Mouse (Mus musculus) layer of hippocampus, postnatal 14 days (tissue): Measurements from ENCODE around the gene Nrxn3. TPM values are rescaled to one million over a fixed set of nuclear protein-coding genes. Genes with fewer than 3 reads are reported as not detected.

Source experiments
- DNase-seq, 2 experiments: peaks; one replicate each; pipeline ENCODE4 v3.0.0; 2021 to 2022; ENCODE audit warnings: low spot score in 2 of 2, mixed read lengths in 1 of 2
- total RNA-seq, 2 experiments: library from RNA; stranded (reverse); gene quantifications; 2 replicates each; pipeline ENCODE4 v1.2.3; 2021

Nrxn3 gene
- total RNA-seq, 2 experiments from 2014 or later = 178 to 192 TPM

DNA sequence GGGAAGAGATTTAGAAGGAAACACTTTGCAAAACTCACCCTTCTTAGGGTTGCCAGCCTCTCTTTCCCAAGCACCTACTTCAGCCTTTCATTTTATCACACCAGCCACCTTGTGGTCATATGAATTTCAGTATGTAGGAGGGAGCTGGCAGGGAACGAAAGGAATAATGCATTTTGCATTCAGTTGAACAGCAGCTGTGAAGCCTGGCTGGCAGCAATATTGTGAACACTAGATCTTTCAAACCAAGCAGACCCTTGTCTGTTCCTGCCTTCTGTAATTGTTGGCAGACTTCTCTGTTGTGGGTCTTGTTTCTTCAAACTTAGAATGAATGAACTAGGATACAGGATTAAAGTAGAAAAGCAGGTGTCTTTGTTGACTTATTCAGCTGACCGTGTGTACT, 946.2 kb downstream of the Nrxn3 start:
- DNase-seq = peak; percentile 23 to 47

DNA sequence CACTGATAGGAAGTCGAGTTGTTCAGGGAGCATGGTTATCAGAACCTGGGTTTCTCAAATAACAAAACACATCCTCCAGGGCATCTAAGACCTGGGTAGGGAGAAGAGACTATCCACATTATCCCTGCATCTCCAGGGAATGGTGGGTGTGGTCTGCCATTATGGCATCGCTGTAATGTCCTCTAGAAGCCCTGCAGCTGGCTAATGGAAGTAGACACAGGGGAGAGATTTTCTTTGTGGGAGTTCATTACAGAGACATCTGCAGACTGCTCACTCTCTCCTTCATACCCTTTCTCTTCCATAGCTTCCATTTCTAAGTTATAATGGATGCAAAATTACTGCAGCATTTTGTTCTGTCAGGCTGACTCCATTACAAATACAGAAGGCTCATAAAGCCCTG, 950.1 kb downstream of the Nrxn3 start:
- DNase-seq = no peak

DNA sequence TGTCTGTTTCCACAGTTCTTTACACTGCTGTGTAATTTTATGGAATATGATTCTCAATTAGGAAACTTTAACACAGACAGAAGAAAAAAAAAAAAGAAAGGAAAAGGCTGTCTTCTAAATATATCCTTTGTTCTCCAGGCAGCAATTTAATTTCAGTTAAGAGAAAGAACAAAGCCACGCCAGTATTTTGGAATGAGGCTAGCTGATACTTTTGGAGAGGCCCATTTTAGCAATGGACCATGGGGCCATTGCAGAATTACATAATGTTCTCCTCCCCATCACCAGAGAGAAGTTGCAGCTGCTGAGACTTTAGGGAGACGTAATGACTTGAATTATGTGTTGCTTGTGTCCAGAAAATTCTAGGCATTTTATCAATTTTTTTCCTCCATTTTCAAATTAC, 963.0 kb downstream of the Nrxn3 start:
- DNase-seq = no peak

DNA sequence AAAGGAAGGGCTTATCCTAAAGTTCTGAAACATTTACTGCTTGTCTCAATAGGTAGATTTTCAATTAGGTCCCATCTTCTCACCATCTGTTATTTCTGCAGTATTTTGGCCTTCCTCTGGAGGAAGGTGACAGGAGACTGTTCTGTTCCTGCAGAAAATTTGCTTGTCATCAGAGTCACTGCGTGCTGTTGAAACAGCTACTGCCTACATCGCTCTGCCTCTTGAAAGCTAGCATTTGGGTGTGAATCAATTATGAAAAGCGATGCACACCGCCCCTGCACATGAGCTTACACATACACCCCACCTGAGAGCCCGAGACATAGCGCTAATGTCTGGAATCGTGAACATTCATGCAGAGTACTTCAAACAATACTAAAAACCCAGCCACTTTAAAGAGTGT, 966.4 kb downstream of the Nrxn3 start:
- peak; percentile 5 to 8 for DNase-seq

DNA sequence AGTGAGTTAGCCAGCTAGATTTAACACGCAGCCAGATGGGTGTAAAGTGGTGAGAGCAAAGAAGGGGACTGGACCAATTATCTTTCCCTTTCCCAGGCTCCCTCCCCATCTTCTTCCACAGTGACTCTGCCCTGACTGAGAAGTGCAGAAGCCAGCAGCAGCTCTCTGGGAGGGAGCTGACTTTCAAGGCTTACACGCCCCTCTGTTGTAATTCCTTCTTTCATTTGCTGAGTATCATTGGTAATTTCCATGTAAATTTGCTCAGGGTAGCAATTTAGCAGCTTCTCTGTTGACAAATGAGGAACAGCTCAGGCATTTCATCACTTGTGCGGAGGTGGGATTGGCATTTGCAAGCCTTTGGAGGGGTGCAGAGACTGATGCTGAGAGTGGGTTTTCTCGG, 976.8 kb downstream of the Nrxn3 start:
- peak; percentile 26 to 61 for DNase-seq

DNA sequence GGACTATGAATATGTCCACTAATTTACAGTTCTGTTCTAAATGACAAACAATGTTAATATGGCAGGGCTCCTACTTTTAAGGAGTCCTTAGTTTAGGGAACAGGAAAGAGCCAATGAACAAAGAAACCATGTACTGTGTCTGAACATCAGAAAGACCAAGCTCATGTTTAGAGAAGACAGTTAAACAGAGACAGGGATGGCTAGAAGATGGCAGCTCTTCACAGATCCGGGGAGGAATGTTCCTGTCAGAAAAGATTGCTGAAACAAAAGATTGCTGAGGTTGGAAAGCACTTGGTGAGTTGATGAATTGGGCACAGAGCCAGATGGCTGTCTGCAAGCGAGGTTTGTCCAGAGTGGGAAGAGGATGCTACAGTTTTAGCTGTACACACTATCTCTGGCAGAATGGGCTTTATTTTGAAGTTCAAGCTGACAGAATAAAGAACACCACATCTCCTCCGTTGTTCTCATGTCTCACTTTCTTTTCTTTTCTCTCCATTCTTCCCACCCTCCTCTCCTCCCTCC, 978.3 kb downstream of the Nrxn3 start:
- DNase-seq = peak in 1 of 2 experiments; percentile 9

DNA sequence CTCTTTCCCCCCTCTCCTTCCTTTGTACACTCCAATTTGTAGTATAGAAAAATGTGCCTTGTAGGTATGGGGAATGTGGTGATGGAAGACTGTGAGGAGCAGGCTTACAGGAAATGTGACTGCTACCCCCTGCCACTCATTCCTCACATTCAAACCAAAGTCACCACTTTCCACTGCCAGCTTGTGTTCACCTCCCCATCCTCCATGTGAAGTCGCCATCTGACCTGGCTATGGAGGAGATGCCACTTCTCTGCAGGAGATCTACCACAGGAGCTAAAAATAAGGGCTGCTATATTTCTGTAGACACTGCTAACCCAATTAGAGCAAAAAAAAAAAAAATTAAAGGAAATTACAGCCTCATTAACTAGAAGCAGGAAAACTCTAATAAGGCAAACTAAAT, 980.3 kb downstream of the Nrxn3 start:
- no peak for DNase-seq

DNA sequence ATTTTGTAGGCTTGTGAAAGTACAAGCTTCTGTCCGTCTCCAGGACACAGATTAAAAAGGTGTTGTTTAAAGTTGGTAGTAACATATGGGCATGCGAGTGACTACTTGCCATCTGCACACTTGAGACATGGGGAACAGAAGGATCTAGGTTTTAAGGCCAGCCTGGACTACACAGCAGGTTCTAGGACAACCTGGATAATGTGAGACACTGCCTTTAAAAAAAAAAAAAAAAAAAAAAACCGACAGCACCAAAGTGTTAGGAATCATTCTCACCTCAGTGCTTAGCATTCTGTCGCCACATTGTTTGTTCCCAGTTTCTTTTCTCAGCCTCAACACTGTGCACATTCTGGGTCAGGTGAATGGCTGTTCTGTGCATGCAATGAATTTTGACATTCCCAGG, 985.2 kb downstream of the Nrxn3 start:
- DNase-seq = no peak

DNA sequence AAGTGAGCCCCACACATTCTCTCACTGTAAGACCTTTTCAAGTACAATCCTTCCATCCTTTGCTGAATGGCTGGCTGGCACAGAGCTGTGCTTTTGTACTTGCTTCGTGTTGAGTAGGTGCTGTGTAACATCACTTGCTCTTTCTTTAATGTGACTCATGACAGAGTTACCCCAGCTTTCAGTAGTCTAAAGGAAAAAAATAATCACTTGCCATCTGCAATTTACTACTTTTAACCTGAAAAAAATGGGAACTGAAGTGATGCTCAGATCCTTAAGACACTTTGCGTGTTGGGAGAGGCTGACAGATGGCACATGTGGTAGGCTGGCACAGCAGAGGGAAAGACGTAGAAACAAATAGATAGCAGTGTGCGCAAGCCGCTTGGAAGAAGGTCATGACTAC, 987.8 kb downstream of the Nrxn3 start:
- DNase-seq = peak in 1 of 2 experiments; percentile 25

DNA sequence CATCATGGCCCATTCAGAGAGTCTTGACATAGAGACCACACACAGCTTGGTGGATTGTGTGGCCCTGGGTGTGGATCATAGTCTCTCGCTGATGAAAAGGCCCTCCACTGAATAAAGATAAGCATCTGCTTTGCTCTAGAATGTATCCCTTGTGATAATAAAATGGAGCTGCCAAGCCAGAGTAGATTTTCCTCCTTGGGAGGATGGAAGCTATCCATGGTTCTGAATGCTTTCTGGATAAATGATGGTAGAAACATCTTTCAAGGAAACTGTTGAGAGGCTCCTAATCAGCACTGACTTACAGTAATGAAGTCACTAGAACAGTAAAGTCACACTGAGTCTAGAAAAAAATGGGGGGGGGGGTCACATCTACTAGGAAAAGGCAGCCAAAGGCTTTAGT, 989.1 kb downstream of the Nrxn3 start:
- no peak for DNase-seq

DNA sequence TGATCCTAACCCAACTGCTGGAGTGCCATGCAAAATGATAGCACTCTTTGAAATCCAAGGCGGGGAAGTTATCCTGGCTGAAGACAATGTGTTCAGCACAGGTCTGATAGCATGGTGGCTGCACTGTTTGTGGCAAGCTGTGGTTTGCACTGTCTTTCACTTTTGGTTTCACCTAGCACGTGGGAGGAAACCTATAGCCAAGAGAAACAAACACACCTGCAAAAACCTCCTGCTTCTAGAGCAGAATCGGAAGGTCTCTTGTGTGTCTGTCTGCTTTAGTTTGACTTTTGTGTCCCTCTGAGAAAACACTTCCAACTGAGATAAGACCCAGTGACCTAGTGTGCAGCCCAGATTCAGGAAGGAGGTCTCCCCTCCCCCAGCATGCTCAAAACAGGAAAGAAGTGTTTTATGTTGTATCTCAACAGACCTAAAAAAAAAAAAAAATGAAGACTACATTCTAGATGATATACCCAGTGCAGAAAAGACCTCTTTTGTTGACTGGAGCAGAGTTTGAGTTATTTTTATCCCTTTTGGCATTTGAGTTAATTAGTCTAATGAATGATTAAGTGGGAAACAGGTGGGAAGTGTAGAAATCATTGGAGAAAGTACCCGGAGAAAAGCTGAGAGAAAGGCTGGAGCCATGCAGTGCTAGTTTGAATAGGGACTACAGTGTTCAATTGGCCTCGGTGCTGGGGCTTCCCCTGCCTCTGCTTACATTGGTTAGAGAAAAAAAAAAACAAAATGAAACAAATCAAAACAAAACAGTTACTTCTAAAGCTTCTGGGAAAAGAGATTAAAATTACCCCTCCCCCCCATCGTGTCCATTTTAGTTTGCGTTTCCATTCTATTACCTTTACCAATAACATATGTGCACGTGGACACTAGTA, 996.8 kb downstream of the Nrxn3 start:
- DNase-seq = no peak

DNA sequence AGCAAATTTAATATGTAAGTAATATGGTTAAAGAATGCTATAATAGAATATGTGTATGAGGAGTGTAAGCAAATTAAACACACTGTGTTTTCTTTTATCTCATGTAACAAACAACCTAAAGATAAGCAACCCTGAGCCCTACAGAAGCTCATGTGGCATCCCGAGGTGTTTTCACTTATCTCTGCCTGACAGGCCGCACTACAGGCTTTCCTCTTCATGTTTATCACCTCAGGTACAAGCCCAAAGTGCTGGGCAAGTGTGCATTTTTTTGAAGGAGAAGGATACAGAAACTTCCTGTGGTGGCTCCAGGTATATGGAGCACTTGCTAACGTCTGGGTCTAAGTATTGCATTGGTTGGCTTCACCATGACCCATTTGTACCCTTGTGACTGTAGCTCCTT, 998.3 kb downstream of the Nrxn3 start:
- DNase-seq = no peak

DNA sequence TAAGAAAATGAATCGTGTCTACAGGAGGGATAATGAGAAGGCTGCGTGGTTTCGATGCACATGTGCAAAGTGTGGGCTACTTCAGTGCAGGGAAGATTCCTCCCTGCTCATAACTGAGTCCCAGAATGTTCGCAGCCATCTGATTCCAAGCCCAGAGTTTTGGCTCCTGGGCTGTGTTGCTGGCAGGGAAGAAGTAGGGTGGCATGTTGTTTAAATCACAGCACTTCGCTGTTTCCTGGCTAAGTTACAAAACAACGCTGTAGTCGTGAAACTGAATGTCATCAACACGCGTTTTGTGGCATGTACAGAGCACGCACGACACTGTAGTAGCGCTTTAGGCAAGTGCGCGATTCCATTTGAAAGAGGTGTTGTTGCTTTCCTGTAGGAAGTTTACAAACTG, 999.8 kb downstream of the Nrxn3 start:
- peak; percentile 21 to 65 for DNase-seq

DNA sequence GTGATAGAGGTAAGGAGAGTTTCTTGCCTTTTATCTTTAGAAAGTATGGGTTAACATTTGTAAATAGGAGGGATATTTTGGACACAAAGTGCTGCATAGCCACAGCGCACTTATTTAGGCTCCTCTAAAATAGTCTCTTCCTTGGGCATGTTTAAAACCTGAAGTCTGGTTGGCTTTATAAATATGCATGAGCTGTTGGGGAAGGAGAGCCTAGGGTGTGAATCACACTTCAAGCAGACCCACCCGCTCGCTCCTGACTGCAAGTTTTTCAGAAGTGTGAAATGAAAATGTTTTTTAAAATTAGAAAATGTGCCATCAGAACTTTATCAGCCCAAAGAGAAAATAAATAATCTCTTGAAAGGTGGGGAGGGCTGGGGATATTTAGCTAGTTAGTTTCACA, 1001.4 kb downstream of the Nrxn3 start:
- no peak for DNase-seq

DNA sequence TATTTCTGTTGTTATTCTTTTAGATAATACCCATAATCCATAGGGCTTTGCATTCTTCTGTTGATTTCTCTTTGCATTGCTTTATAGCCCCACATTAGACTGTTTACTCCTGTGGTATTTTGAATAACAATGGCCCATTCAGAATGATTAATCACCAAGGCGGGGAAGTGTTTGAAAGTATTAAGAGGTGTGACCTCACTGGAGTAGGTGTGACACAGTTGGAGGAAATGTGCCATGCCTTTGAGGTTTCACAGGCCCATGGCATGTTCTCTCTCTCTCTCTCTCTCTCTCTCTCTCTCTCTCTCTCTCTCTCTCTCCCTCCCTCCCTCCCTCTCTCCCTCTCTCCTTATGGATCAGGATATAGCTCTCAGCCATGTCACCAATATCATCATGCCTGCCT, 1019.6 kb downstream of the Nrxn3 start:
- no peak for DNase-seq

DNA sequence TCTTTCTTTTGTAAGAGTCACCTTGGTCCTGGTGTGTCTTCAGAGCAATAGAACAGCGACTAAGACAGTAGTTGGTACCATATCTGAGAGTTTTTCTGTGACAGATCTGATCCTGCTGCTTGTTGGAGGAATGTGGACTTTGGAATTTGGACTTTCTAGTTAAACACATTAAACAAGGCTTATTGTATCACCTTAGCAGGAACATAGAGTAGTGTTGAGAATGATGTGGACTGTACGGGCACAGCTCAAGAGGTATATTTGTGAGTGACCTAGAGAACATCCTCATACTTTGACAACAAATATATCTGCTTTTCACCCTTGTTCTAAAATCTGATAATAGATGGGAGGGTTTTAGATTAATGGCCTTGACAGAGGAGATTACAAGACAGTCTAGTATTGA, 1020.1 kb downstream of the Nrxn3 start:
- no peak for DNase-seq

DNA sequence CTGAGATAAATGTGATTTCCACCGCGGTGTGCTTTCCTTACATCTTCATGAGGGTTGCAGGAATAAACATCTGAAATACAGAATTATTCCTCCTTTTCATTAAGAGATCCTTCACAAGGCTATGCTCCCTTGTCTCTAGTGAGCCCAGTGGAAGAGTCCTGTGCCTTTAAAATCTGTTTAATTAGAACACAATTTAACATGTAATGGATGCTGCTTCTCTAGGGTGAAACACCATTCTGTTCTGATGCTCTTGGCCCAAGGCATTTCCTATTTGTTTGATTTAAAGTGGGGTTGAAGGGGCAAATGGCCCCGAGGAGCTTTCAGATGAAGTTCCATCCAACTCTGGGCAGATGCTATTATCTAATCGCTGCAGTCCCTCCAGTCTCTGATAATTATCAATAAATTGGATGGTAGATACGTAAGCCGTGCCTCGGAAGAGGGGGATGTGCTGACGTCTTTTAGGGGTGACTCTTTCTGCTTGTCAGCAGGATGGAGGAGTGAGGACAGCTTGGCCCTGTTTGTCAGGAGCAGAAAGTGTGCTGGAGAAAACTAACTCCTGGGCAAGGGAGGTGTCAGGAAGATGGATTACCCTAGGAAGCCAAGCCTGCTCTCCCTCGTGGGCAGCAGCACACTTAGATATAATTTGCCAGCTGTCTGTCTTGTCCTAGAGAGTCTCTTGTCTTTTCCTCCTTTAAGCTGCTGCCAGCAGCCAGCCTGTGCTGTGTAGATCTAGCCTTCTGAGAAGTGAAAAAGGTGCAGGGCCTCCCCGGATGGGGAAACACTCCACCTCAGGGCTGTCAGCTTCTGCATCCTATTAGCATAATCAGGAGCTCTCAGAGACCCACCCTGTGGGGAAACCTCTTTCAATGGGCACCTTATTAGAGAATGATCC, 1041.8 kb downstream of the Nrxn3 start:
- no peak for DNase-seq

DNA sequence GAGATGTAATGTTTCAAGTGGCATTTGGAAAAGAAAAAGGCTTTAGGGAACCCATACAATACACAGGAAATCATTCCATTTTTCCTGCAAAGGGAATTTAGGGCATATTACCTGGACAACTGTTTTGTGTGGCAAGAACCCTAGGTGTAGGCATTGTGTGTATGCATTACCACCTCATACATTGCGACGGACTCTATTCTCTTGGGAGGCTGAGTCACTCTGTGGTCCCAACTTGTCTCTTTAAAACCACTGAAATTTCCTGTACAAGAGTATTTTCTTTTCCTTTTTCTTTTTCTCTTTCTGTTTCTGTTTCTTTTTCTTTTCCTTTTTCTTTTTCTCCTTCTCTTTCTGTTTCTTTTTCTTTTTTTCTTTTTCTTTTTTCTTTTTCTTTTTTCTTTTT, 1042.5 kb downstream of the Nrxn3 start:
- DNase-seq = no peak

DNA sequence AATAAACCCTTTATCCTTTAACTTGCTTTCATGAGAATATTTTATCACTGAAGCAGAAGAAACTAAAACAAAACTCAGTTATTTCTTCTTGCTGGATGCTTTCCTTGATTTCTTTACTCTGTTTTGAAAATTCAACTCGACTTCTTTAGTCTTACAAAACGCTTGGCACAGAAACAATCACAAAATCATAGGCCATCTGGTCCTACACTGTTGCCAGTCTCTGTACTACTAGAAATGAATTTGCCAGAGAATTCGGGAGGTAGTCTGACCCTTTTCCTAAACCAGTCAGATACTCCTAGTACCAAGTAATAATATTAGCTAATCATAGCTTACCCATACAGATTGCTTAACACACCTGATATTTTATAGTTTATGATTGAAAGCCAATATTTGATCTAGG, 1066.1 kb downstream of the Nrxn3 start:
- DNase-seq = peak in 1 of 2 experiments; percentile 71

DNA sequence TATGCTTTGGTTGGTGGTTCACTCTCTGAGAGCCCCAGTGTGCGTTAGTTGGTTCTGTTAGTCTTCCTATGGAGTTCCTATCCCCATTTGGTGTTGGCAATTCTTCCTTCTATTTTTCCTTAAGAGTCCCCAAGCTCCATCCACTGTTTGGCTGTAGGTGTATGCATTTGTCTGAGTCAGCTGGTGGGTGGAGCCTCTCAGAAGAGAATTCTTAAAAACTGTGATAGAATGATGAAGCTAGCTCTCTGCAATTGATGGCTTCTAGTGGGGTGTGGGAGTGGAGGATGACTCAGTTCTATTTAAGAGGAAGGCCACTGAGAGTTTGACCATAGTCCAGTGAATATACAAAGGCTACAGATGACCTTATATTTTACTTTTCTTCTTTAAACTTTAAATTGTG, 1067.3 kb downstream of the Nrxn3 start:
- no peak for DNase-seq

DNA sequence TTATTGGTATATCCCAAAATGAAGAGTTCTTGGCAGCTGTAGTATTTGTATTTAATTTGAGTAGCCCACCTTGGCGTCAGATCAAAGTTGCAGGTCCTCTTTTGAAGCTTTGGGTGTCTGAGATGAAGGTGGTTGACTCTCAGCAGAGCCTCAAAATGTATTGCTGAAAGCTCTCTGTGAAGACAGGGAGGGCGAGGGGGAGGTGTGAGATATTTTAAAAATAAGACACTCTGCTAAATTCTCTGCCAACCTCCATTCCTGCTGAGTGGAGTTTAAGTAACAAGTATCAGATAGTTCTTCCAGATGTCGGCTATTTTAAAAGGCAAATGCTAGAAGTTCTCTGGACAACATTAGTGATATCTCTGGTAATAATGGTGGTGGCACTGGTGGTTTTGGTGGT, 1069.2 kb downstream of the Nrxn3 start:
- DNase-seq = no peak

DNA sequence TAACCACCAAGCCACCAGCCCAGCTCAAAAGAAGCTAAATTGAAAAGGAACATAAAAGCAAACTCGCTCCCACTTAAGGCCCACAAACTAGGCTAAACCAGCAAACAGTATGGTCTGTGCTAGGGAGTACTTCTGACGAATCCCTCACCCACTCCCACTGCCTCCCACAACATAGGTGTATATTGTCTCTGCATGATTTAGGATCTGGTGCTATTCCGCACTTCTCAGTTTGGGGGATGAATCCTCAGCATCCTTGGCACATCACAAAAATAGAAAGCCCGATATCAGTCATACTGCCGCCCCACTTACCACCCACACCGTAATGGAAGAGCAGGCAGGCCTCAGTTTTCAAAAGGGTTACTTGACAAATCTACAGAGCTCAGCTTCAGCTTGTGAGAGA, 1072.1 kb downstream of the Nrxn3 start:
- DNase-seq = no peak
